Mouse (Mus musculus): ENCODE measurements at regions not wholly inside any gene's neighbourhood (a gene's known extent, or its start where the extent isn't known, plus 50 kb on each side); places are given as distances from the start of the nearest gene placed in this dataset.
"Not testable (repeated sequence)": the region's sequence is repeated elsewhere in the genome, so short reads cannot be mapped to it uniquely, and the experiment has no call there.

DNA sequence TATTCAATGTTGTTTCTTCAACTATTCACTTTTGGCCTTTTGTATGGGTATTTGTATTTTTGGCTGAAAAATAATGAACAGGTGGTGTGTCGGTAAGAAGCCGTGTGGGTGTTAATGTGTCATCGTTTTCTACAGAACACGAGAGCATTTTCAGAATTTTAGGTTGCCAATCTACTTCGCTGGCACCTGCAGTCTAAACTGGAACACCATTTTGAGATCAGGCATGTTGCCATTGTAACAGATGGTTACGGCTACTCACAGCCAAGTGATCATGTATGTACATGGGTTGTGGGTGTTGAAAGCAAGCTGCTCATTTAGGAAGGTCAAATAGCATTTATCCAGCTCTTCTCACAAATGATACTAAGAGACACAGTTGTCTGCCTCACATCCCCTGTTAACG, 167.2 kb upstream of the Gm21833 start:
- no peak for DNase-seq (ENCODE audit: low spot score)

DNA sequence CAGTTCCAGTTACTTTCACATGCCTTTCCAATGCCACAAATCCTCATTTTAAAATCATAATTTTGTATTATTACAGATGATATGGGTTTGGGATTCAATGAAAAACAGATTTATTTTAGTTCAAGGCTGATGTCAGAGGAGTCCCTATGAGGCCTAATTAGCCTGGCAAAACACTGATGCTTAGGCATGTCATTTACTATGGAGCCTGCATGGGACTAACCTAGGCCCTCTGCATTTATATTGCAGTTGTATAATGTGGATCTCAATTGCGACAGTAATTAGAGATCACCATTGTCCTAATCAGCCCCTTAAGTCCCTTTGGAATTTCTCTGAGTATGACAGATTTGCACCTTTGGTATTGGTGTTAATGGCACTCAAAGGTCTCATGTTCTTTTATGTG, 153.3 kb upstream of the Gm21833 start:
- DNase-seq (ENCODE audit: low spot score), result no peak

GRCm38 (mm10) chr16:82683113-82683512, 145.1 kb upstream of the Gm21833 start:
- not testable (repeated sequence) for DNase-seq (ENCODE audit: low spot score)

DNA sequence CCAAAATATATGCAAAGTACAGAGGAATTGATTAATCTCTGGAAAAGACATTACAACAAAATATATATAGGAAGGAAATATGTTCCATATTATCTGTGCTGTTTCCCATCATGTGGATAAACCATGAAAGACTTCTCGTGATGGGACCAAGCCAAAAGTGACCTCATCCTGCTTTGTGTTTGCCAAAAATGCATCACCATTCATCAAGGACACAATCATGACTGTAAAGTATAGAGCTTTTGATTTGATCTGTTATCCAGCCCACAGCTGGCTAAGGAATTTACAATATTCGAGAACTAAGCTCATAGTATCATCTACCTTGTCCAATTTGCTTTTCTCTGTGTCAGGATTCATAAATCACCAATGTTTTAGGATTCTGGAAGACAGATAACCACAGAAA, 127.3 kb upstream of the Gm21833 start:
- DNase-seq (ENCODE audit: low spot score), result no peak

GRCm38 (mm10) chr16:82711161-82711560, 117.0 kb upstream of the Gm21833 start:
- no peak for DNase-seq (ENCODE audit: low spot score)

DNA sequence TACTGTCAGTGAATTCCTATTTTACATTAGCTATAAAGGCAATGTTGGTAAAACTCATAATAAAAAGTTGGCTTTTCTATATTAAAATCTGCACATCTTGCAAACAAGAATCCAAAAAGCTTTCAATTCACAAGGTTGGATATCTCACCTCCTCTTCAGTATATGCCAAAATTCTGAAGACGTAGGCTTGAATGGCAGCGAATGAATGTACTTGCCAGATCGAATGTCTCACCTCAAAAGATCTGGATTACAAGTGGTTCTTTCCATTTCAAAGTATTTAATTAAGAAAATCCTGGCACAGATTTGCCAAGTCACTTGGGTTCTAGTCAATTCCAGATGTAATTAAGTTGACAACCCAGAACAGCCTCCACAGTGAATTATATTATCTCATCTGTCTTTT, 94.1 kb upstream of the Gm21833 start:
- DNase-seq (ENCODE audit: low spot score), result no peak

DNA sequence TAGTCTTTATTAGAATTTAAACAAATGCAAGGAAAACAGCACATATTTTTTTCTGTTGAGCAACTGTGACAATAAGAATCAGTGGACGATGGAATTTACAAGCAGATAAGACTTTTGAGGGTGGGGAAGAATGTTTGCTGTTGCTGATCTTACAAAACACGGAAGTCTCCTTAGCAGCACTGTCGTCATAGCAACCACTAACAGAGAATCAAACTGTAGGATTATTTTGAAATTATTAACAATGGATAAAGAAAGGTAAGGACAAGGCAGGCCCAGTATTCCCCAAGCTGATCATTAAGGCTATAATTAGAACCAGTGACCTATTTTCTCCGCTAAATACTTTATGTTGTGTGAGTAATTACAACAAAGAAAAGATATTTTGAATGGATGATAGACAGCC, 69.7 kb upstream of the Gm21833 start:
- peak; percentile 39 for DNase-seq (ENCODE audit: low spot score)
